Mouse (Mus musculus) lung, postnatal 4 days (tissue): ENCODE data around the gene Fgf11.

Experiments
- DNase-seq, 2 experiments: peaks; one replicate each; pipeline ENCODE4 v3.0.0; 2021

Fgf11 gene

GRCm38 (mm10) chr11:69778985-69779384 is 22.7 kb downstream of the Fgf11 start:
- DNase-seq: no peak

- DNase-seq: no peak
These were observed 23.2 kb downstream of the Fgf11 start for GRCm38 (mm10) chr11:69778258-69778982.

- DNase-seq: no peak
These were observed 24.0 kb downstream of the Fgf11 start for GRCm38 (mm10) chr11:69777504-69778257.

- no peak for DNase-seq
These were observed 25.2 kb downstream of the Fgf11 start for GRCm38 (mm10) chr11:69776488-69776887.

GRCm38 (mm10) chr11:69775716-69776115 is 25.9 kb downstream of the Fgf11 start:
- no peak for DNase-seq

- no peak for DNase-seq
These were observed 26.7 kb downstream of the Fgf11 start for GRCm38 (mm10) chr11:69774961-69775360.

- peak in 1 of 2 experiments; percentile 47 for DNase-seq
These were observed 34.1 kb downstream of the Fgf11 start for GRCm38 (mm10) chr11:69767625-69767909.

- peak in 1 of 2 experiments; percentile 44 for DNase-seq
These were observed 34.6 kb downstream of the Fgf11 start for GRCm38 (mm10) chr11:69766872-69767624.

- DNase-seq: peak; percentile 85 to 88
These were observed 35.5 kb downstream of the Fgf11 start for GRCm38 (mm10) chr11:69766126-69766609.

GRCm38 (mm10) chr11:69765221-69766125 is 36.2 kb downstream of the Fgf11 start, which contains the start of gene Zbtb4:
Gene Zbtb4 (plus strand): TSS chr11:69765912.
- DNase-seq: peak in 1 of 2 experiments; percentile 66

GRCm38 (mm10) chr11:69763551-69763950 is 38.1 kb downstream of the Fgf11 start:
- no peak for DNase-seq

- no peak for DNase-seq
These were observed 39.8 kb downstream of the Fgf11 start, which contains the start of gene Slc35g3 for GRCm38 (mm10) chr11:69761868-69762267. Gene Slc35g3 (minus strand): TSS chr11:69761968.

- DNase-seq: peak in 1 of 2 experiments; percentile 24
These were observed 40.8 kb downstream of the Fgf11 start for GRCm38 (mm10) chr11:69760901-69761200.

- peak in 1 of 2 experiments; percentile 28 for DNase-seq
These were observed 41.3 kb downstream of the Fgf11 start for GRCm38 (mm10) chr11:69760160-69760900.

GRCm38 (mm10) chr11:69758971-69759721 is 42.5 kb downstream of the Fgf11 start:
- peak; percentile 90 to 92 for DNase-seq

GRCm38 (mm10) chr11:69758478-69758970 is 43.1 kb downstream of the Fgf11 start, which contains the start of gene Polr2a:
Gene Polr2a (minus strand): TSS chr11:69758637.
- DNase-seq: peak; percentile 98

GRCm38 (mm10) chr11:69758090-69758456 is 43.6 kb downstream of the Fgf11 start:
- DNase-seq: peak; percentile 98

GRCm38 (mm10) chr11:69757303-69758089 is 44.2 kb downstream of the Fgf11 start:
- no peak for DNase-seq

- DNase-seq: peak in 1 of 2 experiments; percentile 49
These were observed 47.0 kb downstream of the Fgf11 start for GRCm38 (mm10) chr11:69754701-69755100.

GRCm38 (mm10) chr11:69754233-69754632 is 47.4 kb downstream of the Fgf11 start:
- no peak for DNase-seq
